Mouse (Mus musculus) liver, postnatal 0 days (tissue): ENCODE results near the gene Yy1. TPM values are rescaled to one million over a fixed set of nuclear protein-coding genes. Genes with fewer than 3 reads are reported as not detected.

ENCODE experiments used
- ATAC-seq: fragments of 200-750 bp; cut with Nextera tagmentation; 2 replicates; pipeline ENCODE4 v1.8.0; 2017; ENCODE audit warnings: mild to moderate bottlenecking, moderate library complexity
- DNase-seq: peaks from one replicate; pipeline ENCODE4 v3.0.0-alpha.2; 2016
- H3K27ac ChIP-seq: fragments of 300-500 bp; sonication (generic); 2 replicates; pipeline ENCODE4 v1.5.1; 2014; ENCODE audit warnings: antibody characterized with exemption, moderate library complexity, mild to moderate bottlenecking, low read depth
- H3K27me3 ChIP-seq: fragments of 300-500 bp; sonication (generic); 2 replicates; pipeline ENCODE4 v1.6.1; 2014; ENCODE audit warnings: low read length, control low read depth, mixed read lengths; ENCODE audit not compliant: insufficient read depth
- H3K36me3 ChIP-seq: fragments of 300-500 bp; sonication (generic); replicated peaks from 2 replicates; pipeline ENCODE4 v1.6.1; 2014; ENCODE audit warnings: mild to moderate bottlenecking, control low read depth, low read length, moderate library complexity, mixed read lengths; ENCODE audit not compliant: insufficient read depth
- H3K4me1 ChIP-seq: fragments of 300-500 bp; sonication (generic); 2 replicates; pipeline ENCODE4 v1.6.1; 2014; ENCODE audit warnings: antibody characterized with exemption, mild to moderate bottlenecking, control low read depth; ENCODE audit not compliant: insufficient read depth
- H3K4me2 ChIP-seq: fragments of 300-500 bp; sonication (generic); 2 replicates; pipeline ENCODE4 v1.6.1; 2014; ENCODE audit warnings: low read depth, mild to moderate bottlenecking, low read length, moderate library complexity, mixed read lengths
- H3K4me3 ChIP-seq: fragments of 300-500 bp; sonication (generic); 2 replicates; pipeline ENCODE4 v1.5.1; 2014; ENCODE audit warnings: low read depth, low read length
- H3K9ac ChIP-seq: fragments of 300-500 bp; sonication (generic); replicated peaks from 2 replicates; pipeline ENCODE4 v1.6.1; 2014; ENCODE audit warnings: mild to moderate bottlenecking, moderate library complexity
- H3K9me3 ChIP-seq: fragments of 300-500 bp; sonication (generic); 2 replicates; pipeline ENCODE4 v1.6.1; 2016; ENCODE audit warnings: mild to moderate bottlenecking, control low read depth, low read length, mixed read lengths
- CTCF ChIP-seq: sonication (generic); IDR thresholded peaks from 2 replicates; pipeline ENCODE4 v1.5.1; 2016; ENCODE audit warnings: antibody characterized with exemption, low read depth
- EP300 ChIP-seq: IDR thresholded peaks from 2 replicates; pipeline ENCODE4 v1.6.1; 2016; ENCODE audit warnings: antibody characterized with exemption, low read depth, mild to moderate bottlenecking
- WGBS: fragments of 180-500 bp; shearing (Covaris S2); extraction: QIAGEN DNeasy Blood & Tissue Kit; methylation state at CpG from one replicate; pipeline ENCODE4 v1.1.7; 2014; ENCODE audit not compliant: insufficient replicate concordance; 5-methylcytosine and 5-hydroxymethylcytosine counted together
- microRNA counts: library from miRNA; unstranded; fragments of <30 nt; microRNA quantifications from one replicate; lab custom pipeline; 2015
- microRNA-seq: library from miRNA; unstranded; fragments of <30 nt; microRNA quantifications from one replicate; pipeline ENCODE4, GENCODE M21; 2016
- polyA plus RNA-seq: library from polyadenylated mRNA; unstranded; fragments of >200 nt; fragmentation: Nextera tagmentation; extraction: Ambion mirVana; gene quantifications from 2 replicates; pipeline ENCODE4 v1.2.1, GENCODE M21; 2015

Gene Yy1
- polyA plus RNA-seq, 1 experiment from 2014 or later = 5.3 TPM

GRCm38 (mm10) chr12:108865007-108865494 lies 72.3 kb downstream of the Yy1 start:
- no peak for DNase-seq
- H3K4me1 ChIP-seq = 0 out of 2 replicates have a peak, but pooled peaks cover 3% of the 10 kb centered on the region
- H3K27me3 ChIP-seq = no peaks in the 10 kb centered on the region
- H3K4me3 ChIP-seq = no peak overlapping the region
- WGBS = 66% methylated on average over 6 of the region's 6 CpGs
- H3K9me3 ChIP-seq = no peaks in the 10 kb centered on the region
- TF ChIP-seq EP300 (no peak), CTCF (no peak)
- no peak overlapping the region for H3K4me2 ChIP-seq
- peak; percentile 48 for ATAC-seq
- peak overlapping the region; percentile 48; the same call in 1 of the 2 replicates for H3K27ac ChIP-seq
- no peak overlapping the region for H3K9ac ChIP-seq
- peaks cover 47% of the 10 kb centered on the region for H3K36me3 ChIP-seq

- no peaks in the 10 kb centered on the region for H3K27me3 ChIP-seq
- no peak overlapping the region for H3K4me2 ChIP-seq
- H3K4me3 ChIP-seq = no peak overlapping the region
- no peak overlapping the region for H3K9ac ChIP-seq
- 72% methylated on average over 2 of the region's 2 CpGs for WGBS
- H3K27ac ChIP-seq = no peak overlapping the region
- H3K9me3 ChIP-seq = no peaks in the 10 kb centered on the region
- no peak for ATAC-seq
- peak; percentile 31 for DNase-seq
- peaks cover 39% of the 10 kb centered on the region for H3K36me3 ChIP-seq
- 0 out of 2 replicates have a peak, but pooled peaks cover 3% of the 10 kb centered on the region for H3K4me1 ChIP-seq
- TF ChIP-seq EP300 (no peak), CTCF (peak; percentile 52)
These were observed 76.8 kb downstream of the Yy1 start for GRCm38 (mm10) chr12:108869575-108869974.

MicroRNAs within 50 kb of the gene (microRNA counts, 519-probe panel; counts per million panel counts)
- microRNA mmu-miR-345-3p (lab: Ali Mortazavi, UCI) (not detected), microRNA mmu-miR-345-5p (lab: Ali Mortazavi, UCI) (3,802 counts per million, percentile 40 among the panel's probes with 10 or more counts)

Small RNA genes within 50 kb of the gene (microRNA-seq; reads per million reads assigned to microRNA genes)
- gene Mir345 = 448 reads per million, percentile 61 among the genes with 10 or more reads in this experiment

Other genes with a start within 250 kb of the Yy1 start
- gene Evl, start 238.3 kb upstream of the Yy1 start, polyA plus RNA-seq = 14.3 and 16.5 TPM in 2 replicates
- gene Degs2, start 90.7 kb upstream of the Yy1 start, polyA plus RNA-seq = 0.13 TPM in 2 replicates
- gene Slc25a29, start 42.9 kb downstream of the Yy1 start, polyA plus RNA-seq = 3.5 and 5.8 TPM in 2 replicates
- 481 and 632 TPM in 2 replicates for gene Slc25a47, start 43.1 kb downstream of the Yy1 start, polyA plus RNA-seq
- gene Wdr25, start 100.7 kb downstream of the Yy1 start, polyA plus RNA-seq = 2.4 and 2.6 TPM in 2 replicates
- gene Wars, start 101.2 kb downstream of the Yy1 start, polyA plus RNA-seq = 13.8 and 15.9 TPM in 2 replicates